Mouse (Mus musculus): ENCODE measurements around the gene Olfr1132.
"Not testable (repeated sequence)": the region's sequence is repeated elsewhere in the genome, so short reads cannot be mapped to it uniquely, and the experiment has no call there.

Olfr1132 gene

DNA sequence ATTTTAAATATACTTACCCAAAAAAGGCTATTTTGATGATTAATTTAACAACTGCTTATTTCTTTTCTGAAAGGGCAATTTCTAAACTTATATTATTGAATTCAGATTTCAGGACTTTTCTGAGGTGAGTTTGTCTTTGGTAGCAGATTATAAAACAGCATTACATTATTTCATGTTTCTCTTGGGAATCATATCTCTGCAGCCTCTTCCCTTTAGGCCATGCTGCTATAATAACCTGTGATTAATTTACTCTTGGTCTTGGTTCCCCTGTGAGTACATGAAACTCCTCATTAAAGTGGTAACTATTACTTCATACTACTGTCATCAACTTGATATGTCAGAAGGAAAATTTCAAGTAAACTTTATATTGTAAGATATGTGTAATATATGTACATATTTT, at the start of gene Olfr1132:
Olfr1132 (minus strand) TSS at position 101 of the 400 bp plus-strand sequence.
- no peak for DNase-seq

DNA sequence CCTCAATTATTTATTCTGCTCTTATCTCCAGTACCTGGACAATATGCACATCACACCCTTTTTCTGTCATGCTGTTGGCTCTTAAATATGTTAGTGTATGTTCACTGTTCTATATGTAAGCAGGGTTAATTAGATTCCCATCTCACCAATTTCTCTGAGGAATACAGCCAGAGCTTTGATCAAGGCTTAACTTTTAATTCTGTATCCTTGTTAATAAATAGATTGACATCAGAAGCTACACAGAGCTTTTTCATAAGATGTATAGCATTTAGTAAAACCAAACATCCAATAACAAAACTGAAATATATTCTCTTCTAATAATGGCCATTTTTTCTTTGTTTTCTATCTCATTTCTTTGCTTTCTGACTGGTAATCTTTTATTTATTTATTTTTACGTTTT, 36.2 kb upstream of the Olfr1132 start, which contains the start of gene Olfr1135:
Olfr1135 (minus strand) TSS at position 101 of the 400 bp plus-strand sequence.
- DNase-seq = no peak

DNA sequence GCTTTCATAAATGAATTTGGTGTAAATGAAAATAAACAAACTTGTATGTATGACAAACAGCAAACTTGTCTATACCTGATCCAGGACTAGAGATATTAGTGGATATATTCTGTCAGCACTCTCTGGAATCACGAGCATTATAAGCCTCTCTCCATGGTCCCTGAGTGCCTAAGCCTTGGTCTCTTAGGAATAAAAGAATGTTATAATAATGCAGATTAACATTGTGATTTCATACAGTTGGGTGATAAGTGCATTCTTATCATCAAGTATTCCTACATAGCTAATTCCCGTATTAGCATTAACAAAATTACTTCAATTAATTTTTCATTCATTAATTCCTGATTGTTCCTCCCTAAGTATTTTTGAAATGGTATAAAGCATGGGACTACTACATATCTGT, 21.0 kb upstream of the Olfr1132 start, which contains the start of gene Olfr1134:
Olfr1134 (minus strand) TSS at position 101 of the 400 bp plus-strand sequence.
- no peak for DNase-seq

DNA sequence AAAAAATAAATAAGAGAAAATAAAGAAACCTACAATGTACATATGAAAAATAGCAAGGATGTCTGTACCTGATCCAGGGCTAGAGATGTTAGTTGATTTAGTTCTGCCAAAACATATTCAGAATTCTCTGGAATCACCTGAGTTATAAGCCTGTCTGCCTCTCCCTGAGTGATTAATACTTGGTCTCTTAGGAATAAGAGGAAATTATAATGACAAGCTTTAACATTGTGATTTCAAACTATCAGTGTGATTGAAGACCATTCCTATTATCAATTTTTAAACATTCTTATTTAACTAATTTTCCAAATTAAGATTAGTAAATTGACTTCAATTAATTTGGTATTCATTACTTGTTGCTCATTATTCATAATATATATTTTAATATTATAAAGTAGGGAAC, 9.9 kb upstream of the Olfr1132 start, which contains the start of gene Olfr1133:
Olfr1133 (minus strand) TSS at position 101 of the 400 bp plus-strand sequence.
- DNase-seq = no peak

DNA sequence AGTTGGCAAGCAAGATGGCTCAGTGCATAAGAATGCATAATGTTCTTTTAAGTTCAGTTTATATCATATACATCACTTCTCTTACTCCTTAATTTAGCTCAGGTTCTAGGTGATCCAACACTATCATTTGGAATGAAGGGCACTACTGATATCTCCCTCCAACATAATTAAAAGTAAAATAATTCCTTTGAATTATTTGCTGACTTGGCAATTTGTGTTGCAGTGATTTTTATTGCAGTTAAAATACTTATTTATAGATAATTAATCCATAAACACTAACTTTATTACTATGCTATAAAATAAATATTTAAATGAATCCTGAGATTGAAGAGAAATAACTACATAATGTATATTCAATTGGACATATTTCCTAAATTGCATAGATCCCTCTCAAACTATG, 5.1 kb upstream of the Olfr1132 start:
- no peak for DNase-seq

DNA sequence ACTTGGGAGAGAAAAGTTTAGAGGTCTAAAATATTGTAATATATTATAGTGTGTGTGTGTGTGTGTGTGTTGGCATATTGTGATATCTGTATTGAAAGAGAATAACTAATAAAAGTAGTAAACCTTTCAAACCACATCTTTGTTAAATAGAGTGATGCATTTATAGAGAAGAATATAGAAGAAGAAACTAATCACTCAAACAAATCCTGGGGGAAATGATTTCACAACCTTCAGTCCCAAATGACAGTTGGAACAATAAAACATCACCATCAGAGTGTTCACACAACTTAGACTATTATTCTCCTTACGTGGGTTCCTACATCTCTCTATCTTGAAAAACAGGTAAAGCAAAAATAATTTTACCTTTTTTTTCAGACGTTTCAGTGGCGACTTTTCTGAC, 10.5 kb downstream of the Olfr1132 start, which contains the start of gene Olfr1131:
Olfr1131 (plus strand) TSS at position 301 of the 400 bp plus-strand sequence.
- no peak for DNase-seq

DNA sequence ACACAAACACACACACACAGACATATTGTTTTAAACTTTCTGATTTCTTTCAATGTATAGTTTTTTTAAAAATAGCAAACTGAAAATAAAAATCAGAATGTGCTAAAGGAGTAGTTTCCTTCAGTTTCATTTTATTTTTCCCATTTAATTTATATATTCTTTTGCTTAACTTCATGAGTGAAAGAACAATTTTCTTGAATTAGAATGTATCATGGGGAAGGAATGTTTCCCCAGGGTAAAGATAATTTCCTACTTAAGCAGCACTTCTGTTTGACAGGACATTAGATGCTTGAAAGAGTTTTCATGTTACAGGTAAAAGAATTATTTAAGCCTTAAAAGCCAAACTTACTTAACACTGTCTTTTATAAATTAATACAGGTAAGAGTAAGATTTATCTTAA, 31.4 kb downstream of the Olfr1132 start, which contains the start of gene Olfr1130:
Olfr1130 (plus strand) TSS at position 301 of the 400 bp plus-strand sequence.
- DNase-seq = not testable (repeated sequence)
